Mouse (Mus musculus) neural tube, embryonic 11.5 days (tissue): ENCODE measurements at regions not wholly inside any gene's neighbourhood (a gene's known extent, or its start where the extent isn't known, plus 50 kb on each side); places are given as distances from the start of the nearest gene placed in this dataset.
A peak's percentile ranks its signal among the peaks of the same experiment; 100 is the strongest.

Experiments used
- ATAC-seq: fragments of 200-750 bp; cut with Nextera tagmentation; 2 replicates; pipeline ENCODE4 v1.8.0; 2017; ENCODE audit warnings: moderate number of reproducible peaks, mild to moderate bottlenecking, moderate TSS enrichment, moderate library complexity; ENCODE audit not compliant: insufficient read depth, low FRiP score, low TSS enrichment
- DNase-seq: peaks from one replicate; pipeline ENCODE4 v3.0.0-alpha.2; 2015; ENCODE audit warnings: low spot score
- H3K27ac ChIP-seq: fragments of 300-500 bp; sonication (generic); 2 replicates; pipeline ENCODE4 v1.5.1; 2014; ENCODE audit warnings: low read depth, mild to moderate bottlenecking, low read length
- H3K27me3 ChIP-seq: fragments of 300-500 bp; sonication (generic); 2 replicates; pipeline ENCODE4 v1.6.1; 2014; ENCODE audit warnings: mild to moderate bottlenecking, low read length, mixed read lengths; ENCODE audit not compliant: control insufficient read depth, insufficient read depth
- H3K36me3 ChIP-seq: fragments of 300-500 bp; sonication (generic); 2 replicates; pipeline ENCODE4 v1.6.1; 2014; ENCODE audit warnings: mild to moderate bottlenecking, low read length, moderate library complexity, mixed read lengths; ENCODE audit not compliant: control insufficient read depth, insufficient read depth
- H3K4me1 ChIP-seq: fragments of 300-500 bp; sonication (generic); 2 replicates; pipeline ENCODE4 v1.6.1; 2014; ENCODE audit warnings: low read length, mixed read lengths; ENCODE audit not compliant: control insufficient read depth, insufficient read depth
- H3K4me2 ChIP-seq: fragments of 300-500 bp; sonication (generic); 2 replicates; pipeline ENCODE4 v1.6.1; 2014; ENCODE audit warnings: low read depth, mild to moderate bottlenecking, moderate library complexity
- H3K4me3 ChIP-seq: fragments of 300-500 bp; sonication (generic); 2 replicates; pipeline ENCODE4 v1.5.1; 2014; ENCODE audit warnings: low read depth, low read length
- H3K9ac ChIP-seq: fragments of 300-500 bp; sonication (generic); 2 replicates; pipeline ENCODE4 v1.6.1; 2014; ENCODE audit warnings: mild to moderate bottlenecking, low read length
- H3K9me3 ChIP-seq: fragments of 300-500 bp; sonication (generic); 2 replicates; pipeline ENCODE4 v1.6.1; 2016; ENCODE audit warnings: low read length; ENCODE audit not compliant: control insufficient read depth
- WGBS: fragments of 180-500 bp; shearing (Covaris S2); extraction: QIAGEN DNeasy Blood & Tissue Kit; methylation state at CpG from one replicate; pipeline ENCODE4 v1.1.7; 2014; 5-methylcytosine and 5-hydroxymethylcytosine counted together

GRCm38 (mm10) chr4:55294255-55294687 lies 55.6 kb upstream of the Rad23b start:
- H3K4me3 ChIP-seq: peak overlapping the region; percentile 27
- H3K4me1 ChIP-seq: peaks cover 9% of the 10 kb centered on the region
- under 1% methylated on average over 14 of the region's 14 CpGs for WGBS
- H3K27ac ChIP-seq: peak overlapping the region; percentile 73
- H3K9ac ChIP-seq: peak overlapping the region; percentile 70
- no peaks in the 10 kb centered on the region for H3K27me3 ChIP-seq
- peak; percentile 84 for ATAC-seq
- no peaks in the 10 kb centered on the region for H3K9me3 ChIP-seq
- no peaks in the 10 kb centered on the region for H3K36me3 ChIP-seq
- H3K4me2 ChIP-seq: peak overlapping the region; percentile 50
- peak; percentile 88 for DNase-seq

GRCm38 (mm10) chr4:55297841-55298240 lies 52.0 kb upstream of the Rad23b start:
- Histone ChIP-seq H3K9ac (no peak overlapping the region), H3K27ac (no peak overlapping the region), H3K4me2 (no peak overlapping the region), H3K36me3 (no peaks in the 10 kb centered on the region), H3K4me1 (peaks cover 7% of the 10 kb centered on the region), H3K4me3 (no peak overlapping the region), H3K9me3 (no peaks in the 10 kb centered on the region), H3K27me3 (no peaks in the 10 kb centered on the region)
- WGBS: 86% methylated on average over 3 of the region's 3 CpGs
- no peak for DNase-seq
- no peak for ATAC-seq
